Mouse (Mus musculus) adrenal gland, postnatal 36 days (tissue): Measurements from ENCODE around the gene Cap1. TPM values are rescaled to one million over a fixed set of nuclear protein-coding genes. Genes with fewer than 3 reads are reported as not detected.
"Not testable (repeated sequence)": the region's sequence is repeated elsewhere in the genome, so short reads cannot be mapped to it uniquely, and the experiment has no call there.

ENCODE experiments used
- DNase-seq, 2 experiments: peaks; one replicate each; pipeline ENCODE4 v3.0.0; 2021; ENCODE audit warnings: mixed read lengths in 1 of 2
- total RNA-seq, 2 experiments: library from RNA; stranded (reverse); gene quantifications; 2 replicates each; pipeline ENCODE4 v1.2.3; 2021

Gene Cap1
- total RNA-seq, 2 experiments from 2014 or later: 139 to 163 TPM

DNA sequence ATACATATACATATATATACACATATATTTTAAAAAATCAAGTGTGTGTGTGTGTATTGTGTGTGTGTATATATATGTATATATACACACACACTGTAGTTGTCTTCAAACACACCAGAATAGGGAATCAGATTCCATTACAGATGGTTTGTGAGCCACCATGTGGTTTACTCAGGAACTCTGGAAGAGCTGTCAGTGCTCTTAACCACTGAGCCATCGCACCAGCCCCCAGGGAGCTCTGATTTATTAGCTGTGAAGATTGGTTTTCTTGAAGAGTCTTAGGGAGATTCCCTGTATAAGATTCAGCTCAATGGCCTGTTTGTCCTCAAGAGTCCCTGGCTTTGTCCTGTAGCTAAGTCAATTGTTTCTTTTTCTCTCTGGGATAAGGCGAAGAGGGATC lies 47.9 kb downstream of the Cap1 start:
- no peak for DNase-seq

- DNase-seq: no peak
These were observed 48.6 kb downstream of the Cap1 start for GRCm38 (mm10) chr4:122837180-122837730.

DNA sequence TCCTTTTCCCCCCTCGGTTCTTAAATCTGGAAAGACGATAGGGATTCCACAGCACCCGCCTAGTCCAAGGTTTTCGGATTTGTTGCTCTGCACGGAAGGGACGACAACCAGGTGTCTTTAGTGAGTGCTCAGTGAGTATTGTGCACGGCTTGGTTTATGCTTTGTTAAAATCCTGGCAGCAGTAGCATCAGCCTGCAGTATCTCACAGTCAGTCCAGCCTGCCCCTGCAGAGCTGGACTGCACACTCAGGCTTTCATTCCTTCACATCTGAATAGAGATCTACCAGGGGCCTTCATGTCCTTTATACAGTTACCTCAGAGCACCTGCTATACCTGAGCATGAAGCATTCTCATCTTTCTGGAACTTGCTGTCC lies 49.5 kb downstream of the Cap1 start:
- DNase-seq: no peak

- peak; percentile 89 to 94 for DNase-seq
These were observed 50.1 kb downstream of the Cap1 start, which contains the start of gene Ppt1 for GRCm38 (mm10) chr4:122835530-122836402. Gene Ppt1 (plus strand): TSS chr4:122836242.

- DNase-seq: no peak
These were observed 54.0 kb downstream of the Cap1 start for GRCm38 (mm10) chr4:122831888-122832287.

DNA sequence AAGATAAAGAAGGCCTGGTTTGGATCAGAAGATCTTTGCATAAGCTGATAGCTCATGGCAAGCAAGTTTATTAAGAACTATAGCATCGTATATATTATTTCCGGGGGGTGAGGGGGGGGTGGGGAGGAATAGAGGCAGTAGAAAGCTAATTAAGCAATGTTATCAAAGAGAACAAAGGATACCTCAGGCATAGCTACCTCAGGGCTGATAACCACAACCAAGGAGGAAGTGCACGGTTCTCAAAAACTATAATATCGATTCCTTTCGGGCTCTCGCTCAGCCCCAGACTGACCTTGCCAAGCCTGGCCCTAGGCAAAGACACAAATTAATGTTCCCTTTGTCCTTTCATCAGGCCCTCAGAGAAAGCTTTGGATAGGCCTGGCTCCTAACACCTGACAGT lies 56.5 kb downstream of the Cap1 start:
- no peak for DNase-seq

- no peak for DNase-seq
These were observed 58.2 kb downstream of the Cap1 start for GRCm38 (mm10) chr4:122827651-122828050.

DNA sequence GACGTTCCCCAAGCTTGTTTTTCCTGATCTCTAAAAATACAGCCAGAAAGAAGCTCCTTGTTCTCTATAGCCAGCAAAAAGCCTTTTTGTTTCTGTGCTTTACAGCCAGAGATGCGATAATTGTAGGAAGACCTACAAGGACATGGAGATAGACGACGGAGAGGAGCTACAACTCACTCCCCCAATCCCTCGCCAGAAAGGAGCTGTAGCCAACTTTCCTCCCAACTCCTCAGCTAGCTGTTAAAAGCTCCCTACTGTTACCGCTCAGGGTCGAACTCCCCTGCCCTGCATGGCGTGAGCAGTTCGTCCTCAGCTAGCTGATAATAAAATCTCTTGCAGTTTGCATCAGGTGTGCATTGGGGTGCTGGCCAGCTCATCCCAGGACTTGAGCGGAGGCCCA lies 64.9 kb downstream of the Cap1 start:
- not testable (repeated sequence) for DNase-seq

GRCm38 (mm10) chr4:122816202-122816601 lies 69.7 kb downstream of the Cap1 start:
- no peak for DNase-seq

DNA sequence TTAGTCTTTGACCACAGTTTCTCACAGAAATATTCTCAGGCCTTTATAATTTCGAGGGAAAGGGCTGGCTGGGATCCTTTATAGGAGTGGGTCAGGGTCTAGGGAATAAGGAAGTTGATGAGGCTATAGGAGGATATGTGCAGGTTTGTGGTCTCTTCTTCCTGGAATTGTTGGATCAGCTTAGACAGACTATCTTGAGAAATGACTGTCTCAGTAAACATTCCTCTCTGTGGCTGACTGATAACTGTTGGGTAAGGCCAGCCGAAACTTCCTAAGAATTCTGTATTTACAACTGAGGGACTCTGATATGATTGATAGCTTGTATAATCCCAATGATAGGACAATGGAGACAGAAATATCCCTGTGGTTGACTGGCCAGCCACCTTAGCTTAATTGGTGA lies 74.0 kb downstream of the Cap1 start:
- DNase-seq: no peak

GRCm38 (mm10) chr4:122811180-122811579 lies 74.7 kb downstream of the Cap1 start:
- no peak for DNase-seq

Other genes with a start within 250 kb of the Cap1 start
- gene 9530002B09Rik, start 196.8 kb downstream of the Cap1 start, total RNA-seq: not detected
- 10 to 100 TPM; 65.3 to 82.9 TPM for gene Ppt1, start 49.8 kb downstream of the Cap1 start, total RNA-seq
- 1 to 10 TPM; 5.4 to 6.6 TPM for gene Mfsd2a, start 75.1 kb upstream of the Cap1 start, total RNA-seq
- 1 to 10 TPM; 3.8 to 4.9 TPM for gene Mycl, start 109.6 kb upstream of the Cap1 start, total RNA-seq
- gene Trit1, start 130.5 kb upstream of the Cap1 start, total RNA-seq: 10 to 100 TPM; 25.2 to 25.7 TPM
- not detected for gene Bmp8b, start 219.1 kb upstream of the Cap1 start, total RNA-seq
- not detected for gene Oxct2b, start 230.2 kb upstream of the Cap1 start, total RNA-seq